ENCODE assay signal across 23 mouse cellular contexts in the genomic region with DNA sequence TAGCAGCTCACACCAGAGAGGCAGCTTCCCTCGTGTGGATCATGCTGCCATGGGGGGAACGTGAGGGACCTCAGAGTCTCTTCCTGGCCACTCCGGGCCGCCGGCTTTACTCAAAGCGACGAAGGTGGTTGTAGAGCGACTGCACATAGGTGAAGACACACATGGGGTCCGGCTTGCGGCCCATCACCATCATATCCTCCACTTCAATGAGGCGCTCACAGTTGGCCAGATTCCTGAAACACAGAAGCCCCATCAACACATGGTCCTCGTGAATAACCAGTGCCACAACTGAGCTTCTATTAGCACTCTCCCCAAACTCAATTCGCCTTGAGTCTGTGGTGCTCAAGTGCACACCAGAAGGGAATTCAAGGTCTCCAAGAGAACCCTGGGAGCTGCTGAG. TPM values are rescaled to one million over a fixed set of nuclear protein-coding genes. Genes with fewer than 3 reads are reported as not detected.
"Had no signal": no experiment of that assay in that cellular context is flagged by ENCODE, and none has a peak within 500 bp of the region (broad histone marks: within the 10 kb centered on the region; RNA-seq: fewer than 3 reads in every experiment).

No protein-coding gene starts in this region.

- H3K36me3 ChIP-seq: liver, embryonic 13.5 days; liver, embryonic 15.5 days; midbrain, embryonic 13.5 days; midbrain, embryonic 15.5 days; neural tube, embryonic 12.5 days; stomach, embryonic 15.5 days had no signal

- H3K4me1 ChIP-seq: liver, embryonic 13.5 days; liver, embryonic 15.5 days; midbrain, embryonic 15.5 days had no signal

- DNase-seq: liver, embryonic 13.5 days; liver, postnatal 0 days; lung, postnatal 36 days; right cerebral cortex, postnatal 14 days; thymus, adult 2 months; thymus, postnatal 25 days; thymus, postnatal 4 days had no signal

- H3K27me3 ChIP-seq: liver, embryonic 13.5 days; liver, embryonic 15.5 days; midbrain, embryonic 13.5 days; midbrain, embryonic 15.5 days; neural tube, embryonic 12.5 days; stomach, embryonic 15.5 days had no signal

- H3K9me3 ChIP-seq: liver, embryonic 13.5 days; liver, embryonic 15.5 days; megakaryocyte, embryonic 14.5 days; midbrain, embryonic 13.5 days; midbrain, embryonic 15.5 days; neural tube, embryonic 12.5 days; stomach, embryonic 15.5 days had no signal

- H3K27ac ChIP-seq: liver, embryonic 13.5 days; liver, embryonic 15.5 days; macrophage; midbrain, embryonic 13.5 days; midbrain, embryonic 15.5 days; neural tube, embryonic 12.5 days; stomach, embryonic 15.5 days; stomach, postnatal 0 days had no signal

- ATAC-seq: liver, postnatal 0 days; lung, postnatal 0 days; midbrain, embryonic 13.5 days; midbrain, embryonic 15.5 days had no signal

- H3K4me3 ChIP-seq: liver, embryonic 13.5 days; liver, embryonic 15.5 days; megakaryocyte, embryonic 14.5 days; midbrain, embryonic 13.5 days; midbrain, embryonic 15.5 days; neural tube, embryonic 12.5 days; stomach, embryonic 15.5 days had no signal

- H3K9ac ChIP-seq: liver, embryonic 13.5 days; liver, embryonic 15.5 days; liver, postnatal 0 days; midbrain, embryonic 13.5 days; midbrain, embryonic 15.5 days; neural tube, embryonic 12.5 days; stomach, embryonic 15.5 days had no signal

- H3K4me2 ChIP-seq: liver, embryonic 13.5 days; liver, embryonic 15.5 days; midbrain, embryonic 11.5 days; midbrain, embryonic 13.5 days; midbrain, embryonic 15.5 days; neural tube, embryonic 12.5 days; stomach, embryonic 15.5 days had no signal

RNA-seq across cellular contexts. Expression of a gene that starts 20.3 kb away (rescaled TPM):
- total RNA-seq: megakaryocyte progenitor cell, adult 5-6 weeks; monocyte, adult 5-6 weeks; neutrophil, adult 5-6 weeks had no signal
- polyA plus RNA-seq: macrophage had no signal

RNA-seq across cellular contexts. Expression of a gene that starts 28.9 kb away (rescaled TPM):
- total RNA-seq: megakaryocyte progenitor cell, adult 5-6 weeks; monocyte, adult 5-6 weeks; neutrophil, adult 5-6 weeks had no signal
- polyA plus RNA-seq: liver, embryonic 13.5 days; liver, embryonic 15.5 days; liver, postnatal 0 days; macrophage; spleen, adult 2 months; stomach, postnatal 0 days had no signal

RNA-seq across cellular contexts. Expression of a gene that starts 44.1 kb away (rescaled TPM):
- total RNA-seq: megakaryocyte progenitor cell, adult 5-6 weeks; monocyte, adult 5-6 weeks; neutrophil, adult 5-6 weeks had no signal
- polyA plus RNA-seq: liver, embryonic 13.5 days; macrophage; midbrain, embryonic 11.5 days; midbrain, embryonic 13.5 days; midbrain, embryonic 15.5 days; midbrain, postnatal 0 days; neural tube, embryonic 12.5 days; neural tube, embryonic 14.5 days had no signal
